Mouse (Mus musculus) megakaryocyte progenitor cell, adult 5-6 weeks (primary cell): Measurements from ENCODE around the gene Sv2a. TPM values are rescaled to one million over a fixed set of nuclear protein-coding genes. Genes with fewer than 3 reads are reported as not detected.

Source experiments
- ATAC-seq: replicated peaks from 2 replicates; pipeline ENCODE4 v1.8.0; 2016; ENCODE audit warnings: mild to moderate bottlenecking, moderate TSS enrichment, inconsistent platforms; ENCODE audit not compliant: poor library complexity
- total RNA-seq, 2 experiments: library from RNA; stranded (forward) in 1 of 2; stranded (reverse) in 1 of 2; fragments of 157-497, 149-512 nt in 1 of 2; fragments of 200-1000 nt in 1 of 2; gene quantifications; 2 replicates each; pipeline versions ENCODE4 v1.2.3 to v1.2.4; 2015 to 2017

Sv2a gene
- total RNA-seq, 2 experiments from 2014 or later, result 0.21 to 0.49 TPM

DNA sequence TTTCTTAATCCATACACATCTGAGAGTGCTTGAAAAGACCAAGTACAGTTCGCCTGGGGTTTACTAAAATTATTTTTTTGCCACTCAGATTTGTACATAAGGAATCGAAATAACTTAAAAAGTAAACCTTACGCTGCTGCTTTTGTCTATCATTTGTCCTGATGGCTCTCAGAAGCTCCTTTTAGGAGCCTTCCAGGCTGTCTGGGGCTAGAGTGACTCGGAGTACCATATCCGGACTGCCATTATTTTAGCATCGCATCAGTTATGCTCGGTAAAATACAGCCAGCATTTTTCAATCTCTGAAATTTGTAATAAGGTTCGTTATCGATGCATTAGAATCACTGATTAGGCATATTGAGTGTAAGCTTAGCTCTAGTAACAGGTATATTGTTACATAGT is 59.8 kb downstream of the Sv2a start:
- ATAC-seq, result no peak

DNA sequence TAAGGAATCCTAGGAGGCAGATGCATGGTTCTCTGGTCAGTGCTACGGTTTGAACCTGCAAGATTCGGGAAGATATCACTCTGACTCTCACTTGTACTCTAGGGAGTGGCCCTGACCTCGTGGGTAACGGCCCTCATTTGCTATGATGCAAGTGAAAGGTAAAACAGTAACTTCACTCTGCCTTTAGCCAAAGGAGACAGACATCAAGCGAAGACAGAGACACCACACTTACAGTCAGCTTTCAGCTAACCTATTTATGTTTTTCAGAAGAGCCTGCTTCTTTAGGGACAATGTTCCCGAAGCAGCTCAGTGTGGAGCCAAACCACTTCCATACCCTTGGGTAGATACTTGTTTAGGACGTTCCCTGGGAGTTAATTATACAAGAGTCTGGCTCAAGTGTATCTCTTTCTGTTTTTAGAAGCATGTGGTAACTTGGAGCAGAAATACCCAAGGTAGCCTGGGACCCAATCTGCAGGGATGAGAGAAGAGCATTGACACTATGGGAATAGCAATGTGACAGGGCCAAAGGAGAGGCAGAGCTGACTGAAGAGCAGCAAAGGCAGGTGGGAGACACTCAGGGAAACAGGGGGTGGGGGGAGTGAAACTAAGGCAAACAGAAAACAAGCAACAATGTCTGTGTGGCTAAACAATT is 63.1 kb downstream of the Sv2a start:
- ATAC-seq, result no peak

Other genes starting within 250 kb of the Sv2a start
- 22.1 and 25.9 TPM in 2 replicates for gene Plekho1, start 185.2 kb upstream of the Sv2a start, total RNA-seq (2015)
- gene Plekho1, start 185.2 kb upstream of the Sv2a start, total RNA-seq (2017), result 24.7 and 25.1 TPM in 2 replicates
- gene Vps45, start 122.7 kb upstream of the Sv2a start, total RNA-seq (2015), result 26.3 and 28.4 TPM in 2 replicates
- gene Vps45, start 122.7 kb upstream of the Sv2a start, total RNA-seq (2017), result 10.9 and 12.6 TPM in 2 replicates
- 3.0 and 3.2 TPM in 2 replicates for gene Otud7b, start 76.6 kb upstream of the Sv2a start, total RNA-seq (2015)
- gene Otud7b, start 76.6 kb upstream of the Sv2a start, total RNA-seq (2017), result 4.9 and 12.7 TPM in 2 replicates
- gene Mtmr11, start 19.1 kb upstream of the Sv2a start, total RNA-seq (2015), result not detected in 2 replicates
- 0.08 TPM in 1 of 2 replicates, not detected in the other for gene Mtmr11, start 19.1 kb upstream of the Sv2a start, total RNA-seq (2017)
- gene Sf3b4, start 8.8 kb upstream of the Sv2a start, total RNA-seq (2015), result 88.5 and 92.4 TPM in 2 replicates
- 23.0 and 24.6 TPM in 2 replicates for gene Sf3b4, start 8.8 kb upstream of the Sv2a start, total RNA-seq (2017)
- 29.1 and 34.3 TPM in 2 replicates for gene Bola1, start 38.6 kb downstream of the Sv2a start, total RNA-seq (2015)
- 42.9 and 50.4 TPM in 2 replicates for gene Bola1, start 38.6 kb downstream of the Sv2a start, total RNA-seq (2017)
- 5.7 and 9.1 TPM in 2 replicates for gene Hist2h2ab, start 38.7 kb downstream of the Sv2a start, total RNA-seq (2015)
- gene Hist2h2ab, start 38.7 kb downstream of the Sv2a start, total RNA-seq (2017), result 113 and 300 TPM in 2 replicates
- gene Hist2h2ac, start 39.7 kb downstream of the Sv2a start, total RNA-seq (2015), result 42.3 and 43.4 TPM in 2 replicates
- gene Hist2h2ac, start 39.7 kb downstream of the Sv2a start, total RNA-seq (2017), result 3,711 and 3,907 TPM in 2 replicates
- gene Hist2h2be, start 40.0 kb downstream of the Sv2a start, total RNA-seq (2015), result 5.4 and 5.9 TPM in 2 replicates
- 6.6 and 8.0 TPM in 2 replicates for gene Hist2h2be, start 40.0 kb downstream of the Sv2a start, total RNA-seq (2017)
- gene Hist2h3c2, start 58.0 kb downstream of the Sv2a start, total RNA-seq (2015), result 259 and 308 TPM in 2 replicates
- gene Hist2h3c2, start 58.0 kb downstream of the Sv2a start, total RNA-seq (2017), result 127 and 135 TPM in 2 replicates
- 54.6 and 61.5 TPM in 2 replicates for gene Hist2h2aa2, start 59.1 kb downstream of the Sv2a start, total RNA-seq (2015)
- gene Hist2h2aa2, start 59.1 kb downstream of the Sv2a start, total RNA-seq (2017), result 0.67 and 1,948 TPM in 2 replicates
- gene Hist2h2aa1, start 64.3 kb downstream of the Sv2a start, total RNA-seq (2015), result not detected in 2 replicates
- gene Hist2h2aa1, start 64.3 kb downstream of the Sv2a start, total RNA-seq (2017), result 7,846 and 10,813 TPM in 2 replicates
- gene Hist2h3c1, start 65.5 kb downstream of the Sv2a start, total RNA-seq (2015), result 17.3 and 17.9 TPM in 2 replicates
- gene Hist2h3c1, start 65.5 kb downstream of the Sv2a start, total RNA-seq (2017), result 2.8 TPM in 1 of 2 replicates, not detected in the other
- gene Hist2h4, start 82.2 kb downstream of the Sv2a start, total RNA-seq (2015), result 111 and 118 TPM in 2 replicates
- gene Hist2h4, start 82.2 kb downstream of the Sv2a start, total RNA-seq (2017), result 114 and 115 TPM in 2 replicates
- 773 and 862 TPM in 2 replicates for gene Hist2h3b, start 87.5 kb downstream of the Sv2a start, total RNA-seq (2015)
- 369 and 430 TPM in 2 replicates for gene Hist2h3b, start 87.5 kb downstream of the Sv2a start, total RNA-seq (2017)
- gene Hist2h2bb, start 88.6 kb downstream of the Sv2a start, total RNA-seq (2015), result 1,111 and 1,146 TPM in 2 replicates
- 9,134 and 9,995 TPM in 2 replicates for gene Hist2h2bb, start 88.6 kb downstream of the Sv2a start, total RNA-seq (2017)
- 0.37 and 1.2 TPM in 2 replicates for gene Fcgr1, start 112.8 kb downstream of the Sv2a start, total RNA-seq (2015)
- gene Fcgr1, start 112.8 kb downstream of the Sv2a start, total RNA-seq (2017), result 0.14 and 0.21 TPM in 2 replicates